Comparison of ENCODE assay signal across 1 mouse cellular context in the genomic region with DNA sequence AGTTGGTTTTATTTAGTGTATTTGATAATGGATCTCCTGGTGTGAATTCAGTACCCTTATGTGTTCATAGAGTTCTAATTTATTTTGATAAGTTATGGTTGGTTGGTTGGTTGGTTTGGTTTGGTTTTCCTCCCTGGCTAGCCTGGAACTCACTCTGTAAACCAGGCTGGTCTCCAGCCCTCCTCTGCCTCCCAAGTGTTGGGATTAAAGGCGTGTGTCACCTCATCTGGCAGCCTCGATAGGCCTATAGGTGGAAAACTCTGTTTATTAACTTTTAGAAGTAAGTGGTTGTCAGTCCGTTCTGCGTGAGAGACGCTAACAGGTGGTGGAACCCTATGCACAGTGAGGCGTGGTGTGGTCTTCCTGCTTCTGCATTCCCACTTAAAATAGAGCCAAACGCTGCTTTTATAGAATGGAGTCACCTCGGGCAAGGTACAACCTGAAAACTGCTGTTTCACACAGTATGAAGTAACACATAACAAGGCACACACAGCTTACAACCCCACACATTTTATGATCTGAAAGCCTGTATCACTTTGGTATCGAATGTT.
TF ChIP-seq lines count a peak whose summit lies in the region.

No protein-coding gene starts in this region.

TF ChIP-seq in MEL, 35 proteins besides CTCF, POLR2A, EP300 and RAD21 (continued from another document):
- TF ChIP-seq MAX (IDR thresholded peaks at IDR 0.05; ENCODE audit: low read length): no peak
- no peak for TF ChIP-seq TCF12 (IDR thresholded peaks at IDR 0.05; ENCODE audit: low read depth, low read length)
- no peak for TF ChIP-seq MAFK (IDR thresholded peaks at IDR 0.05; ENCODE audit: borderline replicate concordance, low read depth, low read length)
TF ChIP-seq in MEL: peak in this region for 0.
